Mouse (Mus musculus): ENCODE data around the gene Skap2.

DNA sequence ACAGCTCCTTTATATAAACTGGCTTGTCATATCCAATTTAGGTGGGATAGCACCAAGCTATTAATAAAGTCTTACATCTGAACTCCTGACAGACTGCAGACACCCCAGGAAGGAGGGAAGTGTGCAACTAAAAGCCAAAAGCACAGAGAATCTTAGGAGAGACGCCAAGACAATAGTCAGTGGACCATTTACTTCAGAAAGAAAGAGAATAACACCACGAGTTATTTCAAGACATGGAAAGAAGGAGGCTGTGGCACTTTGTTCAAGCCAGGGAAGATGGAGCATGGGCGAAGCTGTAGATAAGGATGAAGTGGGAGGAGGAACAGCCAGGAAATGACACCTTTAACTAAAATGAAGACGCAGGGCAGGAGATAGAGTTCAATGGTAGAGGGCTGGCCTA is 78.4 kb downstream of the Skap2 start:
- TF ChIP-seq CTCF (IDR thresholded peaks at IDR 0.05), result no peak
- no peak for TF ChIP-seq POLR2A (IDR thresholded peaks at IDR 0.05; ENCODE audit: insufficient read depth, low read depth, low read length)

Measured in heart, adult 2 months (tissue).